Mouse (Mus musculus) forebrain, embryonic 13.5 days (tissue): ENCODE data around the gene Ifna15. TPM values are rescaled to one million over a fixed set of nuclear protein-coding genes. Genes with fewer than 3 reads are reported as not detected.
A peak's percentile ranks its signal among the peaks of the same experiment; 100 is the strongest.

Experiments
- ATAC-seq: fragments of 200-750 bp; cut with Nextera tagmentation; 2 replicates; pipeline ENCODE4 v1.8.0; 2017
- H3K27ac ChIP-seq: fragments of 300-500 bp; sonication (generic); 2 replicates; pipeline ENCODE4 v1.5.1; 2015; ENCODE audit warnings: inconsistent platforms, mild to moderate bottlenecking, moderate library complexity
- H3K27me3 ChIP-seq: fragments of 300-500 bp; sonication (generic); 2 replicates; pipeline ENCODE4 v1.6.1; 2015; ENCODE audit warnings: mild to moderate bottlenecking, inconsistent platforms
- H3K36me3 ChIP-seq: fragments of 300-500 bp; sonication (generic); 2 replicates; pipeline ENCODE4 v1.6.1; 2015; ENCODE audit warnings: mild to moderate bottlenecking, inconsistent platforms; ENCODE audit not compliant: poor library complexity, severe bottlenecking
- H3K4me1 ChIP-seq: fragments of 300-500 bp; sonication (generic); 2 replicates; pipeline ENCODE4 v1.6.1; 2015; ENCODE audit warnings: inconsistent platforms
- H3K4me2 ChIP-seq: fragments of 300-500 bp; sonication (generic); 2 replicates; pipeline ENCODE4 v1.6.1; 2015; ENCODE audit warnings: inconsistent platforms, mild to moderate bottlenecking, moderate library complexity
- H3K4me3 ChIP-seq: fragments of 300-500 bp; sonication (generic); 2 replicates; pipeline ENCODE4 v1.5.1; 2015; ENCODE audit warnings: mild to moderate bottlenecking, inconsistent platforms
- H3K9ac ChIP-seq: fragments of 300-500 bp; sonication (generic); 2 replicates; pipeline ENCODE4 v1.6.1; 2015; ENCODE audit warnings: mild to moderate bottlenecking, inconsistent platforms
- H3K9me3 ChIP-seq: fragments of 300-500 bp; sonication (generic); replicated peaks from 2 replicates; pipeline ENCODE4 v1.6.1; 2016; ENCODE audit warnings: inconsistent platforms
- WGBS: fragments of 180-500 bp; shearing (Covaris S2); methylation state at CpG from one replicate; pipeline ENCODE4 v1.1.7; 2015; 5-methylcytosine and 5-hydroxymethylcytosine counted together
- polyA plus RNA-seq: library from polyadenylated mRNA; unstranded; fragments of >200 nt; fragmentation: Nextera tagmentation; extraction: Ambion mirVana; gene quantifications from 2 replicates; pipeline ENCODE4 v1.2.1, GENCODE M21; 2015

The Ifna15 gene
- polyA plus RNA-seq, 1 experiment from 2014 or later: not detected

- H3K27ac ChIP-seq: no peak overlapping the region
- no peak for ATAC-seq
- no peak overlapping the region for H3K4me2 ChIP-seq
- no peak overlapping the region for H3K4me3 ChIP-seq
- 97% methylated on average over 2 of the region's 2 CpGs for WGBS
- no peaks in the 10 kb centered on the region for H3K9me3 ChIP-seq
- H3K36me3 ChIP-seq: no peaks in the 10 kb centered on the region
- H3K4me1 ChIP-seq: no peaks in the 10 kb centered on the region
- no peak overlapping the region for H3K9ac ChIP-seq
- no peaks in the 10 kb centered on the region for H3K27me3 ChIP-seq
These were observed 24.5 kb downstream of the Ifna15 start for GRCm38 (mm10) chr4:88533499-88533898.

GRCm38 (mm10) chr4:88530892-88531291 lies 27.2 kb downstream of the Ifna15 start:
- no peaks in the 10 kb centered on the region for H3K9me3 ChIP-seq
- no peak for ATAC-seq
- WGBS: 97% methylated on average over 2 of the region's 2 CpGs
- no peak overlapping the region for H3K9ac ChIP-seq
- no peak overlapping the region for H3K4me3 ChIP-seq
- H3K27me3 ChIP-seq: no peaks in the 10 kb centered on the region
- H3K4me1 ChIP-seq: no peaks in the 10 kb centered on the region
- H3K27ac ChIP-seq: no peak overlapping the region
- H3K4me2 ChIP-seq: no peak overlapping the region
- H3K36me3 ChIP-seq: no peaks in the 10 kb centered on the region

- Histone ChIP-seq H3K36me3 (no peaks in the 10 kb centered on the region), H3K27me3 (no peaks in the 10 kb centered on the region), H3K4me1 (no peaks in the 10 kb centered on the region), H3K4me2 (no peak overlapping the region), H3K27ac (no peak overlapping the region), H3K9me3 (no peaks in the 10 kb centered on the region), H3K4me3 (no peak overlapping the region), H3K9ac (no peak overlapping the region)
- no peak for ATAC-seq
- 78% methylated on average over 4 of the region's 4 CpGs for WGBS
These were observed 27.8 kb downstream of the Ifna15 start for GRCm38 (mm10) chr4:88530271-88530670.

- Histone ChIP-seq H3K27ac (no peak overlapping the region), H3K4me1 (no peaks in the 10 kb centered on the region), H3K36me3 (no peaks in the 10 kb centered on the region), H3K4me2 (no peak overlapping the region), H3K27me3 (no peaks in the 10 kb centered on the region), H3K9me3 (no peaks in the 10 kb centered on the region), H3K4me3 (no peak overlapping the region), H3K9ac (no peak overlapping the region)
- WGBS: 90% methylated on average over 5 of the region's 5 CpGs
- no peak for ATAC-seq
These were observed 31.5 kb downstream of the Ifna15 start for GRCm38 (mm10) chr4:88526379-88527049.

GRCm38 (mm10) chr4:88525393-88525792 lies 32.7 kb downstream of the Ifna15 start:
- Histone ChIP-seq H3K27ac (no peak overlapping the region), H3K4me3 (no peak overlapping the region)
- no peak for ATAC-seq

GRCm38 (mm10) chr4:88523241-88523640 lies 34.8 kb downstream of the Ifna15 start:
- Histone ChIP-seq H3K9me3 (no peaks in the 10 kb centered on the region), H3K36me3 (no peaks in the 10 kb centered on the region), H3K27me3 (no peaks in the 10 kb centered on the region), H3K4me2 (no peak overlapping the region), H3K4me3 (no peak overlapping the region), H3K4me1 (0 out of 2 replicates have a peak, but pooled peaks cover 3% of the 10 kb centered on the region), H3K9ac (no peak overlapping the region), H3K27ac (no peak overlapping the region)
- no peak for ATAC-seq

More at GRCm38 (mm10) chr4:88525393-88525792, 32.7 kb downstream of the Ifna15 start:
- no peaks in the 10 kb centered on the region for H3K36me3 ChIP-seq
- WGBS: 86% methylated on average over 3 of the region's 3 CpGs
- no peaks in the 10 kb centered on the region for H3K4me1 ChIP-seq
- no peak overlapping the region for H3K4me2 ChIP-seq
- no peaks in the 10 kb centered on the region for H3K27me3 ChIP-seq
- no peaks in the 10 kb centered on the region for H3K9me3 ChIP-seq
- H3K9ac ChIP-seq: no peak overlapping the region

GRCm38 (mm10) chr4:88522674-88523073 lies 35.4 kb downstream of the Ifna15 start, which contains the start of gene Ifnb1:
Gene Ifnb1 (minus strand): TSS chr4:88522774.
- ATAC-seq: no peak
- 97% methylated on average over 4 of the region's 4 CpGs for WGBS
- H3K4me3 ChIP-seq: no peak within 1 kb of the TSS
- no peak within 1 kb of the TSS for H3K27ac ChIP-seq
- H3K9me3 ChIP-seq: no peaks in the 10 kb centered on the region
- no peak within 1 kb of the TSS for H3K4me2 ChIP-seq
- no peaks in the 10 kb centered on the region for H3K27me3 ChIP-seq
- H3K9ac ChIP-seq: no peak within 1 kb of the TSS
- no peaks in the 10 kb centered on the region for H3K36me3 ChIP-seq
- 0 out of 2 replicates have a peak, but pooled peaks cover 9% of the 10 kb centered on the region for H3K4me1 ChIP-seq

GRCm38 (mm10) chr4:88517957-88518356 lies 40.1 kb downstream of the Ifna15 start:
- no peak; the same call in 1 of the 2 replicates for ATAC-seq
- H3K4me3 ChIP-seq: no peak overlapping the region
- WGBS: 24% methylated on average over 2 of the region's 2 CpGs

GRCm38 (mm10) chr4:88515711-88516211 lies 42.3 kb downstream of the Ifna15 start:
- Histone ChIP-seq H3K4me2 (no peak overlapping the region), H3K9ac (no peak overlapping the region), H3K36me3 (no peaks in the 10 kb centered on the region), H3K4me3 (no peak overlapping the region), H3K27me3 (no peaks in the 10 kb centered on the region), H3K4me1 (peaks cover 17% of the 10 kb centered on the region; the same call in 1 of the 2 replicates), H3K9me3 (no peaks in the 10 kb centered on the region), H3K27ac (no peak overlapping the region)
- 36% methylated on average over 4 of the region's 4 CpGs for WGBS
- ATAC-seq: peak; percentile 48; the same call in 1 of the 2 replicates

More at GRCm38 (mm10) chr4:88517957-88518356, 40.1 kb downstream of the Ifna15 start:
- no peaks in the 10 kb centered on the region for H3K27me3 ChIP-seq
- no peak overlapping the region for H3K4me2 ChIP-seq
- H3K36me3 ChIP-seq: no peaks in the 10 kb centered on the region
- no peaks in the 10 kb centered on the region for H3K9me3 ChIP-seq
- H3K4me1 ChIP-seq: peaks cover 17% of the 10 kb centered on the region; the same call in 1 of the 2 replicates
- no peak overlapping the region for H3K9ac ChIP-seq
- H3K27ac ChIP-seq: no peak overlapping the region

GRCm38 (mm10) chr4:88515250-88515649 lies 42.8 kb downstream of the Ifna15 start:
- H3K27ac ChIP-seq: no peak overlapping the region
- ATAC-seq: no peak
- no peaks in the 10 kb centered on the region for H3K9me3 ChIP-seq
- H3K27me3 ChIP-seq: no peaks in the 10 kb centered on the region
- H3K4me1 ChIP-seq: peaks cover 17% of the 10 kb centered on the region; the same call in 1 of the 2 replicates
- 33% methylated on average over 2 of the region's 2 CpGs for WGBS
- H3K9ac ChIP-seq: no peak overlapping the region
- no peaks in the 10 kb centered on the region for H3K36me3 ChIP-seq
- no peak overlapping the region for H3K4me2 ChIP-seq
- H3K4me3 ChIP-seq: no peak overlapping the region

GRCm38 (mm10) chr4:88514403-88514802 lies 43.6 kb downstream of the Ifna15 start:
- Histone ChIP-seq H3K36me3 (no peaks in the 10 kb centered on the region), H3K9me3 (no peaks in the 10 kb centered on the region), H3K9ac (no peak overlapping the region), H3K4me2 (no peak overlapping the region), H3K27ac (no peak overlapping the region), H3K4me3 (no peak overlapping the region), H3K27me3 (no peaks in the 10 kb centered on the region), H3K4me1 (peaks cover 17% of the 10 kb centered on the region; the same call in 1 of the 2 replicates)
- 44% methylated on average over 4 of the region's 4 CpGs for WGBS
- ATAC-seq: no peak

GRCm38 (mm10) chr4:88513743-88514142 lies 44.3 kb downstream of the Ifna15 start:
- H3K4me1 ChIP-seq: peaks cover 17% of the 10 kb centered on the region; the same call in 1 of the 2 replicates
- H3K27ac ChIP-seq: no peak overlapping the region
- WGBS: 99% methylated on average over 4 of the region's 4 CpGs
- H3K9me3 ChIP-seq: no peaks in the 10 kb centered on the region
- no peaks in the 10 kb centered on the region for H3K36me3 ChIP-seq
- ATAC-seq: no peak
- H3K27me3 ChIP-seq: no peaks in the 10 kb centered on the region
- no peak overlapping the region for H3K4me3 ChIP-seq
- H3K9ac ChIP-seq: no peak overlapping the region
- no peak overlapping the region for H3K4me2 ChIP-seq
